Mouse (Mus musculus) MEL (cell line): ENCODE measurements around the gene Abhd17a. TPM values are rescaled to one million over a fixed set of nuclear protein-coding genes. Genes with fewer than 3 reads are reported as not detected.
A peak's percentile ranks its signal among the peaks of the same experiment; 100 is the strongest.

ENCODE experiments used
- DNase-seq: peaks from one replicate; pipeline ENCODE4 v3.0.0; 2011; ENCODE audit warnings: low read depth, low spot score
- H3K27ac ChIP-seq: 2 replicates; pipeline ENCODE4 v1.5.1; 2012; ENCODE audit warnings: low read depth, mild to moderate bottlenecking, control low read depth, low read length, moderate library complexity; ENCODE audit not compliant: control insufficient read depth
- H3K27me3 ChIP-seq, 2 experiments: fragments of 150-350 bp in 1 of 2; sonication (generic) in 1 of 2; 2 replicates each; pipeline ENCODE4 v1.6.1; 2012; ENCODE audit warnings: low read length in 2 of 2, mild to moderate bottlenecking in 2 of 2, improper control_type of control experiment in 1 of 2, moderate library complexity in 1 of 2; ENCODE audit not compliant: insufficient read depth in 2 of 2, control insufficient read depth in 1 of 2
- H3K36me3 ChIP-seq, 2 experiments: 2 replicates each; pipeline ENCODE4 v1.6.1; 2012 to 2014; ENCODE audit warnings: low read length in 2 of 2, improper control_type of control experiment in 1 of 2, inconsistent platforms in 1 of 2, mild to moderate bottlenecking in 1 of 2; ENCODE audit not compliant: insufficient read depth in 2 of 2, control insufficient read depth in 1 of 2
- H3K4me1 ChIP-seq, 2 experiments: fragments of 150-350 bp in 1 of 2; sonication (generic) in 1 of 2; 2 replicates each; pipeline ENCODE4 v1.6.1; 2012; ENCODE audit warnings: low read length in 2 of 2, improper control_type of control experiment in 1 of 2, mild to moderate bottlenecking in 1 of 2; ENCODE audit not compliant: insufficient read depth in 2 of 2, control insufficient read depth in 1 of 2
- H3K4me3 ChIP-seq, 2 experiments: fragments of 150-350 bp in 1 of 2; sonication (generic) in 1 of 2; 2 replicates each; pipeline ENCODE4 v1.5.1; 2012; ENCODE audit warnings: low read depth in 2 of 2, low read length in 2 of 2, mild to moderate bottlenecking in 2 of 2, moderate library complexity in 2 of 2, control low read depth in 1 of 2, improper control_type of control experiment in 1 of 2; ENCODE audit not compliant: control insufficient read depth in 1 of 2, insufficient read depth in 1 of 2
- H3K79me2 ChIP-seq: 2 replicates; pipeline ENCODE4 v1.6.1; 2012; ENCODE audit warnings: mild to moderate bottlenecking, low read length, moderate library complexity; ENCODE audit not compliant: control insufficient read depth, poor library complexity, insufficient read depth
- H3K9ac ChIP-seq: 2 replicates; pipeline ENCODE4 v1.6.1; 2012; ENCODE audit warnings: low read depth, mild to moderate bottlenecking, control low read depth, low read length, moderate library complexity; ENCODE audit not compliant: control insufficient read depth, poor library complexity, severe bottlenecking
- H3K9me3 ChIP-seq: fragments of 150-350 bp; sonication (generic); replicated peaks from 2 replicates; pipeline ENCODE4 v1.6.1; 2012; ENCODE audit warnings: mild to moderate bottlenecking, low read length, improper control_type of control experiment, moderate library complexity; ENCODE audit not compliant: insufficient read depth
- BHLHE40 ChIP-seq: IDR thresholded peaks from 2 replicates; pipeline ENCODE4 v1.6.1; 2012; ENCODE audit warnings: low read depth, mild to moderate bottlenecking, inconsistent platforms, low read length, improper control_type of control experiment, borderline replicate concordance
- CHD1 ChIP-seq: IDR thresholded peaks from 2 replicates; pipeline ENCODE4 v1.6.1; 2012; ENCODE audit warnings: low read depth, mild to moderate bottlenecking, inconsistent platforms, low read length, improper control_type of control experiment
- CHD2 ChIP-seq: IDR thresholded peaks from 2 replicates; pipeline ENCODE4 v1.6.1; 2011; ENCODE audit warnings: low read length, improper control_type of control experiment
- ELF1 ChIP-seq: IDR thresholded peaks from 2 replicates; pipeline ENCODE4 v1.6.1; 2014; ENCODE audit warnings: low read depth, mild to moderate bottlenecking, inconsistent platforms, low read length, improper control_type of control experiment, moderate library complexity
- EP300 ChIP-seq, 2 experiments: IDR thresholded peaks; 2 replicates each; pipeline ENCODE4 v1.6.1; 2011; ENCODE audit warnings: improper control_type of control experiment in 2 of 2, low read length in 2 of 2, low read depth in 1 of 2, mild to moderate bottlenecking in 1 of 2
- ETS1 ChIP-seq: IDR thresholded peaks from 2 replicates; pipeline ENCODE4 v1.6.1; 2012; ENCODE audit warnings: low read depth, mild to moderate bottlenecking, inconsistent platforms, low read length, improper control_type of control experiment, moderate library complexity
- GATA1 ChIP-seq: IDR thresholded peaks from 2 replicates; pipeline ENCODE4 v1.6.1; 2011; ENCODE audit warnings: low read depth, low read length, improper control_type of control experiment
- HCFC1 ChIP-seq: IDR thresholded peaks from 2 replicates; pipeline ENCODE4 v1.6.1; 2012; ENCODE audit warnings: low read depth, mild to moderate bottlenecking, inconsistent platforms, low read length, improper control_type of control experiment, moderate library complexity
- JUND ChIP-seq: IDR thresholded peaks from 2 replicates; pipeline ENCODE4 v1.6.1; 2011; ENCODE audit warnings: low read depth, mild to moderate bottlenecking, improper control_type of control experiment, low read length
- MAFK ChIP-seq: IDR thresholded peaks from 2 replicates; pipeline ENCODE4 v1.6.1; 2011; ENCODE audit warnings: low read depth, mild to moderate bottlenecking, low read length, improper control_type of control experiment, borderline replicate concordance
- MAX ChIP-seq: IDR thresholded peaks from 2 replicates; pipeline ENCODE4 v1.6.1; 2011; ENCODE audit warnings: low read length, improper control_type of control experiment
- MAZ ChIP-seq: IDR thresholded peaks from 2 replicates; pipeline ENCODE4 v1.6.1; 2012; ENCODE audit warnings: low read depth, mild to moderate bottlenecking, inconsistent platforms, low read length, improper control_type of control experiment
- NRF1 ChIP-seq: IDR thresholded peaks from 2 replicates; pipeline ENCODE4 v1.6.1; 2014; ENCODE audit warnings: low read depth, mild to moderate bottlenecking, inconsistent platforms, low read length, improper control_type of control experiment, moderate library complexity; ENCODE audit not compliant: poor library complexity, insufficient read depth, severe bottlenecking
- POLR2A ChIP-seq, 2 experiments: IDR thresholded peaks; 2 replicates each; pipeline ENCODE4 v1.6.1; 2011 to 2012; ENCODE audit warnings: low read length in 2 of 2, mild to moderate bottlenecking in 2 of 2, control low read depth in 1 of 2, improper control_type of control experiment in 1 of 2, low read depth in 1 of 2, moderate library complexity in 1 of 2; ENCODE audit not compliant: control insufficient read depth in 1 of 2, insufficient read depth in 1 of 2, poor library complexity in 1 of 2
- POLR2AphosphoS2 ChIP-seq: IDR thresholded peaks from 2 replicates; pipeline ENCODE4 v1.6.1; 2011; ENCODE audit warnings: low read length, improper control_type of control experiment
- POLR2AphosphoS5 ChIP-seq: IDR thresholded peaks from 2 replicates; pipeline ENCODE4 v1.6.1; 2012; ENCODE audit warnings: low read depth, borderline replicate concordance, mild to moderate bottlenecking, inconsistent platforms, low read length, moderate library complexity, mixed read lengths
- RCOR1 ChIP-seq: IDR thresholded peaks from 2 replicates; pipeline ENCODE4 v1.6.1; 2012; ENCODE audit warnings: low read depth, mild to moderate bottlenecking, inconsistent platforms, low read length, improper control_type of control experiment
- SIN3A ChIP-seq: IDR thresholded peaks from 2 replicates; pipeline ENCODE4 v1.6.1; 2012; ENCODE audit warnings: low read length, improper control_type of control experiment, inconsistent platforms
- SMC3 ChIP-seq: IDR thresholded peaks from 2 replicates; pipeline ENCODE4 v1.6.1; 2011; ENCODE audit warnings: low read depth, low read length, improper control_type of control experiment
- TCF12 ChIP-seq: IDR thresholded peaks from 2 replicates; pipeline ENCODE4 v1.6.1; 2014; ENCODE audit warnings: low read depth, mild to moderate bottlenecking, inconsistent platforms, low read length, improper control_type of control experiment, moderate library complexity
- USF2 ChIP-seq, 2 experiments: IDR thresholded peaks; 2 replicates each; pipeline ENCODE4 v1.6.1; 2011 to 2012; ENCODE audit warnings: improper control_type of control experiment in 2 of 2, low read length in 2 of 2, borderline replicate concordance in 1 of 2, inconsistent platforms in 1 of 2, low read depth in 1 of 2, mild to moderate bottlenecking in 1 of 2; ENCODE audit not compliant: insufficient read depth in 1 of 2
- ZC3H11A ChIP-seq: IDR thresholded peaks from 2 replicates; pipeline ENCODE4 v1.6.1; 2012; ENCODE audit warnings: low read depth, mild to moderate bottlenecking, inconsistent platforms, low read length, improper control_type of control experiment
- ZKSCAN1 ChIP-seq: IDR thresholded peaks from 2 replicates; pipeline ENCODE4 v1.6.1; 2012; ENCODE audit warnings: low read depth, mild to moderate bottlenecking, inconsistent platforms, low read length, improper control_type of control experiment, moderate library complexity
- ZNF384 ChIP-seq: IDR thresholded peaks from 2 replicates; pipeline ENCODE4 v1.6.1; 2012; ENCODE audit warnings: low read depth, mild to moderate bottlenecking, inconsistent platforms, low read length, improper control_type of control experiment
- polyA plus RNA-seq, 2 experiments: library from polyadenylated mRNA; stranded (reverse) in 1 of 2; unstranded in 1 of 2; fragments of >175 nt in 1 of 2; fragments of >200 nt in 1 of 2; gene quantifications; 2 replicates each; pipeline versions ENCODE4 v1.2.1 to v1.2.4; 2012; ENCODE audit warnings: low replicate concordance in 2 of 2, low read depth in 1 of 2; ENCODE audit not compliant: insufficient read length in 2 of 2, insufficient read depth in 1 of 2, missing spikeins in 1 of 2
- total RNA-seq: library from RNA; depleted of rRNA; stranded (reverse); fragments of 300-350 nt; gene quantifications from 2 replicates; pipeline ENCODE4 v1.2.3, GENCODE M21; 2012

The Abhd17a gene
- total and polyA plus RNA-seq, 3 experiments, result 96.2 to 136 (median 98.5) TPM

DNA sequence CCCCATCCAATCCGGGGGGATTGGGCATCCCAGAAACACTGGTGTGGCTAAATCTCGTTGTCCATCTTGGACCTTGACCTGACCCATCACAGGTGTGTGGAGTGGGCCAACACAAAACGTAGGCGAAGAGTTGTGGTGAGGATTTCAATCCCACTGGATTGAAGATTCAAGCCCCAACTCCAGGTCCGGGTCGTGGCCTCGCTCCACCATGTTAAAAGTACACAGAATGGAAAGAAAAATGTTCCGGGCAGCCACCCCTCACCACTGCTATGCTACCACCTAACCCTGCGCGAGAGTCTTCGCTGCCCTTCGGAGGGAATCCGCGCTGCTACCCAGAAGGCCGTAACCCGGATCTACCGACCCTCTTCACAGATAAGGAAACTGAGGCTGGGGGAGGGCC is 14.2 kb downstream of the Abhd17a start:
- no peak for DNase-seq
- peaks cover 0 to 39% of the 10 kb centered on the region in 2 experiments; a peak in 2 of 4 replicates for H3K36me3 ChIP-seq
- peak overlapping the region; percentile 88 to 94 for H3K4me3 ChIP-seq
- H3K27ac ChIP-seq, result peak overlapping the region; percentile 70
- peak overlapping the region; percentile 84 for H3K9ac ChIP-seq
- peaks cover 63% of the 10 kb centered on the region for H3K79me2 ChIP-seq
- TF ChIP-seq HCFC1 (peak; percentile 60), POLR2A (IDR thresholded peaks at IDR 0.05; ENCODE audit: control insufficient read depth in 1 of 2, insufficient read depth in 1 of 2, low read depth in 1 of 2, low read length in 2 of 2, poor library complexity in 1 of 2) (no peak), ELF1 (peak; percentile 25; the same call in 1 of the 2 replicates), EP300 (IDR thresholded peaks at IDR 0.05; ENCODE audit: low read depth in 1 of 2, low read length in 2 of 2) (0 out of 4 replicates have a peak, but pooled peaks of 1 of the 2 experiments have one; percentile 6), GATA1 (peak; percentile 39; the same call in 1 of the 2 replicates), POLR2AphosphoS2 (no peak)
- TF ChIP-seq, all 39 proteins: peak for 4
- Histone ChIP-seq H3K4me1 (peaks cover 18 to 53% of the 10 kb centered on the region in 2 experiments; a peak in 3 of 4 replicates), H3K9me3 (no peaks in the 10 kb centered on the region), H3K27me3 (no peaks in the 10 kb centered on the region)

DNA sequence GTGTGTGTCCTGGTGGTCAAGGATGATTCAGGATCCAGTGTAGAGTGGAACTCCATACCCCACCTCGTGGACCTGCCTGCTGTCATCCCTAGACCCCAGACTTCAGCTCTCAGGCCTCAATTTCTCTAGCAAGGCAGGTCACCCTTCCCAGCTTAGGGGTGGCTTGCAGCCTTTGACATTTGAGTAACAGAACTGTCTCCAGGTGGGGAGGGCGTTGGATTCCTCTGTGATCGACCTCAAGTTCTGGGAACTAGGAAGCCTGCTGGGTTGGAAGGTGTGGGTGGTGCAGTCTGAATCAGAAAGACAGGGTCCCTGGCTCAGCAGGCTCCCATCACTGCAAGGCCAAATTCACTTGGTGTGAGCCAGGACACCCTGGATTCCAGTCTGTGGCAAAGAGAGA is 15.2 kb downstream of the Abhd17a start:
- Histone ChIP-seq H3K4me3 (peak overlapping the region in 1 of 2 experiments; percentile 88; a peak in 2 of 4 replicates), H3K4me1 (peaks cover 18 to 63% of the 10 kb centered on the region in 2 experiments; a peak in 3 of 4 replicates), H3K9ac (peak overlapping the region; percentile 84), H3K36me3 (peaks cover 0 to 45% of the 10 kb centered on the region in 2 experiments; a peak in 2 of 4 replicates), H3K79me2 (peaks cover 73% of the 10 kb centered on the region), H3K27ac (no peak overlapping the region), H3K9me3 (no peaks in the 10 kb centered on the region), H3K27me3 (no peaks in the 10 kb centered on the region)
- no peak for TF ChIP-seq USF2 (IDR thresholded peaks at IDR 0.05; ENCODE audit: borderline replicate concordance in 1 of 2, insufficient read depth in 1 of 2, low read depth in 1 of 2, low read length in 2 of 2)
- 0 out of 4 replicates have a peak, but pooled peaks of 1 of the 2 experiments have one; percentile 13 for TF ChIP-seq POLR2A (IDR thresholded peaks at IDR 0.05; ENCODE audit: control insufficient read depth in 1 of 2, insufficient read depth in 1 of 2, low read depth in 1 of 2, low read length in 2 of 2, poor library complexity in 1 of 2)
- no peak for DNase-seq

DNA sequence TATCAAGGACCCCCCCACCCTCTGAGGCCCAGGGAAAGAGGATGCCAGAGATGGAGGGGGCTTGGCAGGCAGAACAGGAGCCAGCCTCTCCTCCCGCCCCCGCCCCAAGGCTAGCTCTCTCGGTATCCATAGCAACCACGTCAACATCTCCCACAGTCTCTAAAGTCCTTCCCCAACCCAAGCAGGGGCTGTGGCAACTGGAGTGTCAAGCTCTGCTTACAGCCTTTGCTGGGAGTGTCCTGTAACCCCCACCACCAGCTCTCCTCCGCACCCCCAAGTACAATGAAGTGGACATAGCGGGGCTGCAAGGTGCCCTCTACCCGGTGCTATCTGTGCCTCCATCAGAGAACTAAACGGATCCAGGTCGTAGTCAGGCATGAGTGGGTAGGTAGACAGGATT is 16.2 kb downstream of the Abhd17a start:
- H3K36me3 ChIP-seq, result peaks cover 0 to 41% of the 10 kb centered on the region in 2 experiments; a peak in 2 of 4 replicates
- H3K27me3 ChIP-seq, result no peaks in the 10 kb centered on the region
- TF ChIP-seq SMC3 (no peak), NRF1 (no peak), TCF12 (no peak), ZC3H11A (no peak), ZKSCAN1 (no peak), RCOR1 (no peak), CHD2 (no peak), ETS1 (no peak), MAX (no peak), ZNF384 (no peak), POLR2A (IDR thresholded peaks at IDR 0.05; ENCODE audit: control insufficient read depth in 1 of 2, insufficient read depth in 1 of 2, low read depth in 1 of 2, low read length in 2 of 2, poor library complexity in 1 of 2) (no peak), CHD1 (no peak), JUND (no peak), BHLHE40 (no peak), MAZ (no peak), MAFK (no peak), POLR2AphosphoS5 (no peak), USF2 (IDR thresholded peaks at IDR 0.05; ENCODE audit: borderline replicate concordance in 1 of 2, insufficient read depth in 1 of 2, low read depth in 1 of 2, low read length in 2 of 2) (no peak), SIN3A (no peak)
- TF ChIP-seq, all 39 proteins: peak for 0
- Histone ChIP-seq H3K4me3 (no peak overlapping the region), H3K27ac (no peak overlapping the region), H3K9me3 (no peaks in the 10 kb centered on the region), H3K79me2 (peaks cover 83% of the 10 kb centered on the region), H3K4me1 (peaks cover 12 to 59% of the 10 kb centered on the region in 2 experiments; a peak in 3 of 4 replicates), H3K9ac (no peak overlapping the region)
- DNase-seq, result peak; percentile 51
